Mouse (Mus musculus) forebrain, embryonic 11.5 days (tissue): ENCODE data around the gene Drg1. TPM values are rescaled to one million over a fixed set of nuclear protein-coding genes. Genes with fewer than 3 reads are reported as not detected.
"Not testable (repeated sequence)": the region's sequence is repeated elsewhere in the genome, so short reads cannot be mapped to it uniquely, and the experiment has no call there.

Source experiments
- ATAC-seq: fragments of 200-750 bp; cut with Nextera tagmentation; replicated peaks from 2 replicates; pipeline ENCODE4 v1.8.0; 2017; ENCODE audit warnings: moderate TSS enrichment; ENCODE audit not compliant: low FRiP score
- DNase-seq: peaks from one replicate; pipeline ENCODE4 v3.0.0-alpha.2; 2017; ENCODE audit warnings: low spot score
- H3K27ac ChIP-seq: fragments of 300-500 bp; sonication (generic); 2 replicates; pipeline ENCODE4 v1.5.1; 2014; ENCODE audit warnings: low read depth, low read length
- H3K27me3 ChIP-seq: fragments of 300-500 bp; sonication (generic); 2 replicates; pipeline ENCODE4 v1.6.1; 2014; ENCODE audit warnings: mild to moderate bottlenecking, low read length, mixed read lengths; ENCODE audit not compliant: control insufficient read depth, insufficient read depth
- H3K36me3 ChIP-seq: fragments of 300-500 bp; sonication (generic); 2 replicates; pipeline ENCODE4 v1.6.1; 2014; ENCODE audit warnings: mild to moderate bottlenecking, low read length, moderate library complexity, mixed read lengths; ENCODE audit not compliant: control insufficient read depth, insufficient read depth
- H3K4me1 ChIP-seq: fragments of 300-500 bp; sonication (generic); replicated peaks from 2 replicates; pipeline ENCODE4 v1.6.1; 2014; ENCODE audit warnings: low read length, mixed read lengths; ENCODE audit not compliant: control insufficient read depth, insufficient read depth
- H3K4me2 ChIP-seq: fragments of 300-500 bp; sonication (generic); 2 replicates; pipeline ENCODE4 v1.6.1; 2014; ENCODE audit warnings: low read depth, mild to moderate bottlenecking, low read length, moderate library complexity, mixed read lengths; ENCODE audit not compliant: severe bottlenecking
- H3K4me3 ChIP-seq: fragments of 300-500 bp; sonication (generic); 2 replicates; pipeline ENCODE4 v1.5.1; 2014; ENCODE audit warnings: low read depth, low read length
- H3K9ac ChIP-seq: fragments of 300-500 bp; sonication (generic); 2 replicates; pipeline ENCODE4 v1.6.1; 2014; ENCODE audit warnings: low read length
- H3K9me3 ChIP-seq: fragments of 300-500 bp; sonication (generic); 2 replicates; pipeline ENCODE4 v1.6.1; 2016; ENCODE audit warnings: low read length, mixed read lengths; ENCODE audit not compliant: control insufficient read depth
- WGBS: fragments of 180-500 bp; shearing (Covaris S2); extraction: QIAGEN DNeasy Blood & Tissue Kit; methylation state at CpG from one replicate; pipeline ENCODE4 v1.1.7; 2014; 5-methylcytosine and 5-hydroxymethylcytosine counted together
- polyA plus RNA-seq: library from polyadenylated mRNA; unstranded; fragments of >200 nt; fragmentation: Nextera tagmentation; extraction: Ambion mirVana; gene quantifications from 2 replicates; pipeline ENCODE4 v1.2.1, GENCODE M21; 2014

Drg1 gene
- polyA plus RNA-seq, 1 experiment from 2014 or later: 299 TPM

GRCm38 (mm10) chr11:3173425-3174318 lies 92.5 kb downstream of the Drg1 start:
- H3K36me3 ChIP-seq, H3K4me3 ChIP-seq, H3K4me1 ChIP-seq, H3K27me3 ChIP-seq, H3K27ac ChIP-seq, H3K9ac ChIP-seq, H3K9me3 ChIP-seq, H3K4me2 ChIP-seq: not testable (repeated sequence)
- WGBS: 81% methylated on average over 11 of the region's 11 CpGs
- ATAC-seq: peak; percentile 60; the same call in 1 of the 2 replicates
- DNase-seq: peak; percentile 73

GRCm38 (mm10) chr11:3172526-3172925 lies 93.7 kb downstream of the Drg1 start:
- H3K9me3 ChIP-seq: not testable (repeated sequence)
- whole genome bisulfite sequencing: 43% methylated on average over 3 of the region's 6 CpGs

DNA sequence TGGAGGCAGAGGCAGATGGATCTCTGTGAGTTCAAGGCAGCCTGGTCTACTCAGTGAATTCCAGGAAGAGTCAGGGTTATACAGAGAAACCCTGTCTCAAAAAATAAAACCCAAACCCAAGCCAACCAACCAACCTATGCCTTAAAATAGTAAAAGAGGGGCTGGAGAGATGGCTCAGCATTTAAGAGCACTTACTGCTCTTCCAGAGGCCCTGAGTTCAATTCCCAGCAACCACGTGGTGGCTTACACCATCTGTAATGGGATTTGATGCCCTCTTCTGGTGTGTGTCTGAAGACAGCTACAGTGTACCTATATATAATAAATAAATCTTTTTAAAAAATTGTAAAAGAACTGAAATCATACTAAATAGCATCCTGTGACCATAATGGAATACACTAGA lies 94.3 kb downstream of the Drg1 start:
- not testable (repeated sequence) for H3K9ac ChIP-seq, ATAC-seq, DNase-seq, H3K4me2 ChIP-seq, H3K27me3 ChIP-seq, H3K4me1 ChIP-seq, H3K4me3 ChIP-seq, H3K9me3 ChIP-seq, H3K27ac ChIP-seq, H3K36me3 ChIP-seq
- 74% methylated on average over 1 of the region's 1 CpGs for WGBS

More at GRCm38 (mm10) chr11:3172526-3172925, 93.7 kb downstream of the Drg1 start:
- H3K27ac ChIP-seq, H3K4me1 ChIP-seq, H3K36me3 ChIP-seq, H3K27me3 ChIP-seq, H3K9ac ChIP-seq, DNase-seq, H3K4me2 ChIP-seq, ATAC-seq, H3K4me3 ChIP-seq: not testable (repeated sequence)

GRCm38 (mm10) chr11:3169042-3169441 lies 97.2 kb downstream of the Drg1 start:
- not testable (repeated sequence) for H3K27ac ChIP-seq, DNase-seq, H3K27me3 ChIP-seq, H3K9me3 ChIP-seq, H3K4me3 ChIP-seq, H3K36me3 ChIP-seq, H3K4me2 ChIP-seq, H3K4me1 ChIP-seq, H3K9ac ChIP-seq
- peak; percentile 34 for ATAC-seq
- 77% methylated on average over 2 of the region's 2 CpGs for WGBS

DNA sequence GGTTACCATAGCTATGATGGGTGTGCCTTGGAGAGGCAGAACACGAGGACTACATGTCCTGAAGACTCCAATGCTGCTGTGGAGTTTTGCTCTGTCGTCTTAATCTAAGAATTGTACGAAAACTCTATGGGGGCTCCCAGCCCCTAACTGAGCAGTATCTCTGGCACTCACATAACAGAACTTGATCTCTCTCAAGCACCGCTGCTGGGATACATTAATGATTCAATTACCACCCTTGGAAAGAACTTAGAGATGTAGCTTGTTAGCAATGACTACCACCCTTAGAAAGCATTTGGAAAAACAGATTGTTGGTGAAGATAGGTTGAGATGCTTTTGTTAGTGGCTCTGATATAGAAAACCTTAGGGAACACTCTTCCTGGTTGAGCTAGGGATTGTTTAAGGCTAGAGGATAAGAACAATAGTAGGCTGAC lies 98.6 kb downstream of the Drg1 start:
- 73% methylated on average over 4 of the region's 4 CpGs for WGBS
- not testable (repeated sequence) for ATAC-seq

DNA sequence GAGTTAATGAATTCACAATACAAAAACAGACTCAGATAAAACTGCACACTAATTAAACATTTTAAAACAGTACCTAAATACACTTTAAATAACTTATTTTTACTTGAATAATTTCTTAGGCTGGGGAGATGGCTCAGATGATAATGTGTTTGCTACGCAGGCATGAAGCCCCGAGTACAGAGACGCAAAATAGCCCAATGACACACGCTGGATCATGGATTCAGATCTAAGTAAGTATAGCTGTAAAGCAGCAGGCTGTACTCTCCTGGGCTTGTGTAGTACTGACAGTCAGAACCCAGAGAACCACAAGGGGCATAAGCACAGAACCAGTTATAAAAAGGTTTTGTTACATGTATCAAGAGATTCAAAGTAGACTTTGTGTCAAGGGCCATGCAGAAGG lies 99.1 kb downstream of the Drg1 start:
- not testable (repeated sequence) for H3K9me3 ChIP-seq, DNase-seq, H3K4me2 ChIP-seq, H3K4me3 ChIP-seq, H3K4me1 ChIP-seq, H3K36me3 ChIP-seq, H3K27ac ChIP-seq, H3K9ac ChIP-seq, ATAC-seq, H3K27me3 ChIP-seq
- WGBS: 87% methylated on average over 4 of the region's 4 CpGs

More for the DNA sequence above, 98.6 kb downstream of the Drg1 start:
- H3K27me3 ChIP-seq, H3K4me3 ChIP-seq, H3K36me3 ChIP-seq, H3K9me3 ChIP-seq, H3K9ac ChIP-seq, H3K4me1 ChIP-seq, DNase-seq, H3K4me2 ChIP-seq, H3K27ac ChIP-seq: not testable (repeated sequence)

DNA sequence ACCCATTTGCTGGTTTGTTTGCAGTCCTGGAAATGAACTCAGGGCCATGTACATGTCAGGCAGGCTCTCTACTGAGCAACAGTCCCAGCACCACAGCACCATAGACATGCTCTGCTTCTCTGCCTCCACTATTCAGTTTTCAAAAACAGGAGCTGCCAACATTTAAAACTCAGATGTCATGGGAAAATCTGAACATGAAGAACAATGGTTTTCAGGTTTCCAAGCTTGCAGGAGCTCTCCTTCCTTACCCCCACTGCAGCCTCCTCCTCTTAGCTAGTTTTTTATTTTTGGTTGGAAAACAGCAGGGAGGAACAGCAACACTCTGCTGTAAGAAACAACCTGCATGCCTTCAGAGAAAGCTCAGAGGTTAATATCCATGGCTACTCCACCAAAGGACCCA lies 99.9 kb downstream of the Drg1 start:
- not testable (repeated sequence) for H3K9me3 ChIP-seq, H3K27me3 ChIP-seq, DNase-seq, H3K9ac ChIP-seq, H3K27ac ChIP-seq, H3K4me1 ChIP-seq, ATAC-seq, H3K4me3 ChIP-seq, H3K4me2 ChIP-seq, H3K36me3 ChIP-seq

DNA sequence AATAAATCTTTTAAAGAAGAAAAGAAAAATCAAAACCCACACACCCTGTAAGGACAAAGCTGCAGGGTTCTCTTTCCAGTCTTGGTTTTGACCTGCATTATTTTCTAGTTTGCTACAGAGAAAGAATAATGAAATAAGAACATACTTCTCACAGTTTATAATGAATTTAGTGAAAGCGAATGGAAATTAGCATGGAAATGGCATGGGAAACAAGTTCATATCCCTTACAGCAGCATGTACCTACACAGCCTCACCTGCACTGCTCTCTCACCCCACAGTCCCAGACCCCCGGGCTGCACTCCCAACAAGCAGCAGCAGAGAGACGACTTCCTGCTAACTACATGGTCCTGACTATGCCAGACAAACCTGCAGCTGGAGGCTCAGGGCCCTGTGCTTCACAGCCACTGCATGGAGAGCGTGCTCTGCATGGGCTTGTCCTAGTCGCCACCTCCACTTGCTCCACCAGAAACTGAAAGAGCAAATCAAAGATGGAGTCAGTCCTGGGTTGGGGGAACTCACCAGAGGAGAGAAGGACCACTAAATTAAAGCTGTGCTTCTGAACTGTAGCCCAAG lies 100.9 kb downstream of the Drg1 start:
- H3K4me1 ChIP-seq, H3K27ac ChIP-seq, H3K4me3 ChIP-seq: not testable (repeated sequence)

More for the DNA sequence above, 100.9 kb downstream of the Drg1 start:
- H3K9me3 ChIP-seq, H3K27me3 ChIP-seq, H3K9ac ChIP-seq, H3K36me3 ChIP-seq, H3K4me2 ChIP-seq, DNase-seq: not testable (repeated sequence)
- WGBS: 95% methylated on average over 3 of the region's 5 CpGs
- ATAC-seq: peak; percentile 9
